Mouse (Mus musculus): ENCODE measurements around the gene Shank2. TPM values are rescaled to one million over a fixed set of nuclear protein-coding genes. Genes with fewer than 3 reads are reported as not detected.
A peak's percentile ranks its signal among the peaks of the same experiment; 100 is the strongest.

Gene Shank2
- total and polyA plus RNA-seq, 2 experiments from 2014 or later: 9.3 to 32.6 TPM

DNA sequence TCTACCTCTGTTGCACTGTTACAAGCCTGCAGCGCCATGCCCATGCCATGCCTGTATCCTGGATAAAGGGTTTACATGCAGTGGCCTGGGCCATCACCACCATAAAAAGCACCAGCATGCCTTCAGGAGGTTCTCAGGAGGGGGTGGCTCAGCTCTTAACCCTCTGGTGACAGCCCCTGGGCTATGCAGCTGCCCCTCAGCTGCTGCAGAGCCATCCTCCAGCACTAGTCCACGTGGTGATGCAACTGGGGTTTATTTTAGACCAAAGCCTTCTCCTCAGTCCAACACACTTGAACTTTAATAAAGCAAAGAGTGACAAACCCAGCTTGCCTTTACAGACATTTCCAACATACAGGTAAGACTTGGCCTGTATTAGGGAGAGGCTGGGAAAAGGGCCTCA lies 373.8 kb downstream of the Shank2 start:
- H3K9me3 ChIP-seq (ENCODE audit: low read length): no peaks in the 10 kb centered on the region
- DNase-seq (ENCODE audit: low spot score) (no peak), ATAC-seq (ENCODE audit: low FRiP score) (no peak)
- no peak overlapping the region for H3K4me3 ChIP-seq (ENCODE audit: low read depth, low read length)
- no peak overlapping the region for H3K27ac ChIP-seq (ENCODE audit: low read depth, low read length)
- no peak overlapping the region for H3K4me2 ChIP-seq (ENCODE audit: low read depth, low read length, poor library complexity, severe bottlenecking)
- H3K9ac ChIP-seq (replicated peaks; ENCODE audit: low read length, poor library complexity, severe bottlenecking): no peak overlapping the region
- H3K27me3 ChIP-seq (ENCODE audit: insufficient read depth, low read length): no peaks in the 10 kb centered on the region
- H3K4me1 ChIP-seq (ENCODE audit: insufficient read depth, low read length): no peaks in the 10 kb centered on the region; the same call in 1 of the 2 replicates
- no peak for TF ChIP-seq CTCF (IDR thresholded peaks at IDR 0.05)
- 81% methylated on average over 2 of the region's 2 CpGs for WGBS
- H3K36me3 ChIP-seq (ENCODE audit: insufficient read depth, low read length): no peaks in the 10 kb centered on the region

DNA sequence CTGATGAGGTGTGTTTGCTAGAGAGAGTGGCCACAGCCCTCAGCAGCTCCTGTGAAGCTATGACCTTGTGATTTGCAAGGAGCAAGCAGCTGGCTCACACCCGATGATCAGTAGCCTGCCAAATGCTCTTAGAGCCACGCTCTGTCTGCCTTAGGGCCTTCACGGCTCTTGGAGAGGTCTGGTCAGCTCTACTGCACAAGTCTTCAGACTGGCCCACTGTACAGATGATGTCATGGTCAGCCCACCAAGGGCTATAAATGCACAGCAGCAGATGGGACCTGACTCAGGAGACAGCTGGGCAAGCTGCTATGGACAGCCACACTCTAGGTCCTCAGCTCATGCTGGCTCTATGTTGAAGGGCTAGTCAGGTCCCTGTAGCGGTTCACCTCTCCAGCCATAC lies 376.5 kb downstream of the Shank2 start:
- no peak overlapping the region for H3K27ac ChIP-seq (ENCODE audit: low read depth, low read length)
- no peaks in the 10 kb centered on the region for H3K27me3 ChIP-seq (ENCODE audit: insufficient read depth, low read length)
- WGBS: 80% methylated on average over 4 of the region's 4 CpGs
- H3K4me3 ChIP-seq (ENCODE audit: low read depth, low read length): no peak overlapping the region
- no peaks in the 10 kb centered on the region for H3K36me3 ChIP-seq (ENCODE audit: insufficient read depth, low read length)
- no peaks in the 10 kb centered on the region for H3K9me3 ChIP-seq (ENCODE audit: low read length)
- H3K9ac ChIP-seq (replicated peaks; ENCODE audit: low read length, poor library complexity, severe bottlenecking): no peak overlapping the region
- H3K4me2 ChIP-seq (ENCODE audit: low read depth, low read length, poor library complexity, severe bottlenecking): no peak overlapping the region
- DNase-seq (ENCODE audit: low spot score) (peak; percentile 58), ATAC-seq (ENCODE audit: low FRiP score) (no peak)
- H3K4me1 ChIP-seq (ENCODE audit: insufficient read depth, low read length): no peaks in the 10 kb centered on the region; the same call in 1 of the 2 replicates
- no peak for TF ChIP-seq CTCF (IDR thresholded peaks at IDR 0.05)

DNA sequence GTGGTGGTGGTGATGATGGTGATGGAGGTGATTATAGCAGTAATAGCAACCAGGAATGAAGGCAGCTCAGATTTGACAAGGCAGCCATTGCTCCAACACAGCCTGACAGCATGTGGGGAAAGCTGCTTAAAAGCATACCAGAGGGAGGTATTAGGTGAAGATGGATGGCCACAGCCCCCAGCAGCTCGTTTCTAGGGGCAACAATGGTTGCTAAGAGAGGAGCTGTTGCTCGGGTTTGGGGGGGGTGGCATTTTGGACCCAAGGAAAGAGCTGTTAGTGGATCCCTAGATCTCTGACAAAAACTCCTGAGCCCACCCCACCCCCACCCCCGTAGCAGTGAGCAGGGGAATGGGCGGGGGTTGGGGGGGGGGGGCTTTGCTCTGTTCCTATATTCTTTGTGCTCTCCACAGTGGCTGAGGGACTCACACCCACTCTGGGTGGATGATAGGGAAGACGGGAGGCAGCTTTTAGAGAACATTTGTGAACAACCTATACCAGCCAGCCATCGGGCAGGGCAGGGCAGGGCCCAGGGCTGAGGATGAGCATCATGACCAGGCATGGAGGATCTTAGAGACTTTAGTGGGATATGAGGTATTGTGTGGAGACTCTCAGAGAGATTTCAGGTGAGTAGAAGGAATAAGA lies 377.6 kb downstream of the Shank2 start:
- no peaks in the 10 kb centered on the region for H3K36me3 ChIP-seq (ENCODE audit: insufficient read depth, low read length)
- no peak for TF ChIP-seq CTCF (IDR thresholded peaks at IDR 0.05)
- H3K4me1 ChIP-seq (ENCODE audit: insufficient read depth, low read length): peaks cover 3% of the 10 kb centered on the region; the same call in 1 of the 2 replicates
- no peak overlapping the region for H3K27ac ChIP-seq (ENCODE audit: low read depth, low read length)
- no peaks in the 10 kb centered on the region for H3K9me3 ChIP-seq (ENCODE audit: low read length)
- ATAC-seq (ENCODE audit: low FRiP score): no peak
- H3K27me3 ChIP-seq (ENCODE audit: insufficient read depth, low read length): no peaks in the 10 kb centered on the region
- DNase-seq (ENCODE audit: low spot score): no peak
- no peak overlapping the region for H3K9ac ChIP-seq (replicated peaks; ENCODE audit: low read length, poor library complexity, severe bottlenecking)
- no peak overlapping the region for H3K4me2 ChIP-seq (ENCODE audit: low read depth, low read length, poor library complexity, severe bottlenecking)
- no peak overlapping the region for H3K4me3 ChIP-seq (ENCODE audit: low read depth, low read length)
- 33% methylated on average over 6 of the region's 6 CpGs for WGBS

DNA sequence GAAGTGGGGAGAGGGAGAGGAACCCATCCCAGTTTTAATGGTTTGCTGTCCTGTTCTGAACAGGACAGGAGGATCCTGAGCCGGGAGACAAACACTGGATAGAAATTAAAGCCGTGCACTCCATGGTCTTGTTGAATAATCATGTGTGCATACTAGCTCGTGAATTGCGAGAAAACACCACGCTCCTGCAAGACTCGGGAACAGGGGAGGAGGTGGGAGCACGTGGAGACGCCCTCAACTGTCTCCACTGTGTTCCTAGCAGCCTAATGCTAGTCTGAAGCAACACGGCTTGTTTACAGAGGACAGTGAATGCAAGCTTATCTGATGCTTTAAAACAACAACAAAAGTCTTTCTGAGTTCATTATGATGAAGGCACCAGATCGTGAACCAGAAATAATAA lies 379.9 kb downstream of the Shank2 start:
- DNase-seq (ENCODE audit: low spot score) (no peak), ATAC-seq (ENCODE audit: low FRiP score) (no peak)
- H3K4me3 ChIP-seq (ENCODE audit: low read depth, low read length): no peak overlapping the region
- H3K36me3 ChIP-seq (ENCODE audit: insufficient read depth, low read length): no peaks in the 10 kb centered on the region
- peaks cover 3% of the 10 kb centered on the region; the same call in 1 of the 2 replicates for H3K4me1 ChIP-seq (ENCODE audit: insufficient read depth, low read length)
- no peaks in the 10 kb centered on the region for H3K9me3 ChIP-seq (ENCODE audit: low read length)
- H3K27me3 ChIP-seq (ENCODE audit: insufficient read depth, low read length): no peaks in the 10 kb centered on the region
- no peak overlapping the region for H3K4me2 ChIP-seq (ENCODE audit: low read depth, low read length, poor library complexity, severe bottlenecking)
- H3K27ac ChIP-seq (ENCODE audit: low read depth, low read length): no peak overlapping the region
- no peak overlapping the region for H3K9ac ChIP-seq (replicated peaks; ENCODE audit: low read length, poor library complexity, severe bottlenecking)
- no peak for TF ChIP-seq CTCF (IDR thresholded peaks at IDR 0.05)
- 71% methylated on average over 10 of the region's 10 CpGs for WGBS

DNA sequence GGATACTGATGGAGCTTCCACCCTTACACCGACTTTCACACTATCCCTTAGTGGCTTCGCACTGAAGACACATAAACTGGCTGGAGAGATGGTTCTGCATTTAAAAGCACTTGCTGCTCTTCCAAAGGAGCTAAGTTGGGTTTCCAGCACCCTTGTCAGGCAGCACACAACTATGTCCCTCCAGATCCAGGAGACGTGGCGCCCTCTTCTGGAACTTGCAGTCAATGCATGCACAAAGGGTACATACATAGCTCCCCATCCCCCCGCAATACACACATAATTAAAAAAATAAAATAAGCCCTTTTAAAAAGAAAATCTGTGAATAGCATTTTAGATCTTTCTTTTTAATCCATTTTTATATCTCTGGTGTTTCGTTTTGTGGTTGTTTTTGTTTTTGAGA lies 385.8 kb downstream of the Shank2 start:
- ATAC-seq (ENCODE audit: low FRiP score): no peak
- H3K27me3 ChIP-seq (ENCODE audit: insufficient read depth, low read length): no peaks in the 10 kb centered on the region
- H3K27ac ChIP-seq (ENCODE audit: low read depth, low read length): no peak overlapping the region
- H3K4me1 ChIP-seq (ENCODE audit: insufficient read depth, low read length): 0 out of 2 replicates have a peak, but pooled peaks cover 3% of the 10 kb centered on the region
- 92% methylated on average over 6 of the region's 6 CpGs for WGBS
- no peaks in the 10 kb centered on the region for H3K9me3 ChIP-seq (ENCODE audit: low read length)
- H3K9ac ChIP-seq (replicated peaks; ENCODE audit: low read length, poor library complexity, severe bottlenecking): no peak overlapping the region
- TF ChIP-seq CTCF (IDR thresholded peaks at IDR 0.05): peak; percentile 48
- H3K4me2 ChIP-seq (ENCODE audit: low read depth, low read length, poor library complexity, severe bottlenecking): no peak overlapping the region
- H3K4me3 ChIP-seq (ENCODE audit: low read depth, low read length): no peak overlapping the region
- H3K36me3 ChIP-seq (ENCODE audit: insufficient read depth, low read length): no peaks in the 10 kb centered on the region
- DNase-seq (ENCODE audit: low spot score): no peak

DNA sequence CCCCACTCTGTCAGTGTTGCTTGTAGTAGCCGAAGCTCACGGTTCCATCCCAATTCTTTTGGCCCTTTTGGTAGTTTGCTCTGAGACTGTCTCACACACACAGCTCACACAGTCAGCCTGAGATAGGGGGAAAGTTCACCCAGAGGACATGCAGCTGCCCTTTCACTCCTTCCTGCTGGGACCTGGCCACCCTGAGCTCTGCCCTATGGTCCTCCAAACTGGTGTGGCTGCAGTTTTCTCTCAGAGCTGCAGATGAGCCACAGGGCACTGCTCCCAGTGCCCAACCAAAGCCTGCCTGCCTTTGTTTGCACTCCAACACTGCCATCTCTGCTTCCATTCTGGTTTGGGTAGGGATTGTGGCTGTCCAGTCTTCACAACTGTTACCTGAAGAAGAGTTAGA lies 388.0 kb downstream of the Shank2 start:
- H3K4me2 ChIP-seq (ENCODE audit: low read depth, low read length, poor library complexity, severe bottlenecking): no peak overlapping the region
- 87% methylated on average over 2 of the region's 2 CpGs for WGBS
- no peak overlapping the region for H3K4me3 ChIP-seq (ENCODE audit: low read depth, low read length)
- no peak overlapping the region for H3K27ac ChIP-seq (ENCODE audit: low read depth, low read length)
- no peaks in the 10 kb centered on the region for H3K27me3 ChIP-seq (ENCODE audit: insufficient read depth, low read length)
- H3K9ac ChIP-seq (replicated peaks; ENCODE audit: low read length, poor library complexity, severe bottlenecking): no peak overlapping the region
- ATAC-seq (ENCODE audit: low FRiP score) (no peak), DNase-seq (ENCODE audit: low spot score) (no peak)
- H3K4me1 ChIP-seq (ENCODE audit: insufficient read depth, low read length): no peaks in the 10 kb centered on the region
- no peak for TF ChIP-seq CTCF (IDR thresholded peaks at IDR 0.05)
- H3K36me3 ChIP-seq (ENCODE audit: insufficient read depth, low read length): no peaks in the 10 kb centered on the region
- no peaks in the 10 kb centered on the region for H3K9me3 ChIP-seq (ENCODE audit: low read length)
